Mouse (Mus musculus) layer of hippocampus, postnatal 36 days (tissue): ENCODE measurements around the gene Fgfr2. TPM values are rescaled to one million over a fixed set of nuclear protein-coding genes. Genes with fewer than 3 reads are reported as not detected.

ENCODE experiments used
- DNase-seq, 2 experiments: peaks; one replicate each; pipeline ENCODE4 v3.0.0; 2022
- total RNA-seq, 2 experiments: library from RNA; stranded (reverse); gene quantifications; 2 replicates each; pipeline ENCODE4 v1.2.3; 2021

The Fgfr2 gene
- total RNA-seq, 2 experiments from 2014 or later: 45.4 to 47.9 TPM

- no peak for DNase-seq
Measured at GRCm38 (mm10) chr7:130253264-130253663, 2869.9 kb downstream of the Fgfr2 start.

- no peak for DNase-seq
Measured at GRCm38 (mm10) chr7:130251936-130252523, 2871.1 kb downstream of the Fgfr2 start.

- DNase-seq: no peak
Measured at GRCm38 (mm10) chr7:130250994-130251393, 2872.2 kb downstream of the Fgfr2 start.

GRCm38 (mm10) chr7:130248403-130248802 is 2874.7 kb downstream of the Fgfr2 start:
- DNase-seq: no peak

- no peak for DNase-seq
Measured at GRCm38 (mm10) chr7:130247831-130248230, 2875.3 kb downstream of the Fgfr2 start.

- DNase-seq: no peak
Measured at GRCm38 (mm10) chr7:130246483-130246882, 2876.7 kb downstream of the Fgfr2 start.

GRCm38 (mm10) chr7:130244545-130244944 is 2878.6 kb downstream of the Fgfr2 start:
- no peak for DNase-seq

GRCm38 (mm10) chr7:130243811-130244210 is 2879.3 kb downstream of the Fgfr2 start:
- DNase-seq: no peak

GRCm38 (mm10) chr7:130240191-130240590 is 2883.0 kb downstream of the Fgfr2 start:
- DNase-seq: no peak

- DNase-seq: no peak
Measured at GRCm38 (mm10) chr7:130237244-130237643, 2885.9 kb downstream of the Fgfr2 start.

- no peak for DNase-seq
Measured at GRCm38 (mm10) chr7:130233777-130234176, 2889.4 kb downstream of the Fgfr2 start.

- DNase-seq: no peak
Measured at GRCm38 (mm10) chr7:130230034-130230433, 2893.1 kb downstream of the Fgfr2 start.

- DNase-seq: no peak
Measured at GRCm38 (mm10) chr7:130225227-130225626, 2897.9 kb downstream of the Fgfr2 start.

GRCm38 (mm10) chr7:130222633-130223354 is 2900.4 kb downstream of the Fgfr2 start:
- DNase-seq: no peak

- DNase-seq: no peak
Measured at GRCm38 (mm10) chr7:130221661-130222387, 2901.3 kb downstream of the Fgfr2 start.

GRCm38 (mm10) chr7:130220627-130221026 is 2902.5 kb downstream of the Fgfr2 start:
- DNase-seq: no peak

GRCm38 (mm10) chr7:130219844-130220243 is 2903.3 kb downstream of the Fgfr2 start:
- DNase-seq: no peak

- DNase-seq: no peak
Measured at GRCm38 (mm10) chr7:130216272-130216671, 2906.9 kb downstream of the Fgfr2 start.

- peak; percentile 59 to 66 for DNase-seq
Measured at GRCm38 (mm10) chr7:130215348-130216252, 2907.6 kb downstream of the Fgfr2 start.

- DNase-seq: no peak
Measured at GRCm38 (mm10) chr7:130213156-130213555, 2910.0 kb downstream of the Fgfr2 start.

GRCm38 (mm10) chr7:130211411-130211810 is 2911.7 kb downstream of the Fgfr2 start:
- no peak for DNase-seq

- DNase-seq: no peak
Measured at GRCm38 (mm10) chr7:130208601-130209000, 2914.5 kb downstream of the Fgfr2 start.
